8 mouse cellular contexts compared by ENCODE assay signal in genomic region chr10:81564216-81564615, GRCm38 (mm10). TPM values are rescaled to one million over a fixed set of nuclear protein-coding genes. Genes with fewer than 3 reads are reported as not detected.
DNase-seq lines count a peak whose midpoint lies in the region; ATAC-seq and TF ChIP-seq lines count a peak whose summit lies in the region.

No protein-coding gene starts in this region.

- H3K27ac ChIP-seq in ES-Bruce4 (ENCODE audit: insufficient read depth, low read length), result peak overlapping the region; percentile 50
- H3K27ac ChIP-seq in intestine, embryonic 15.5 days, result peak overlapping the region; percentile 75
- peak overlapping the region; percentile 34; the same call in 1 of the 2 replicates for H3K27ac ChIP-seq in liver, postnatal 0 days (ENCODE audit: low read depth)

- H3K36me3 ChIP-seq in ES-Bruce4 (ENCODE audit: control insufficient read depth, insufficient read depth, low read length, poor library complexity, severe bottlenecking), result peaks cover 7% of the 10 kb centered on the region
- peaks cover 22% of the 10 kb centered on the region for H3K36me3 ChIP-seq in intestine, embryonic 15.5 days
- peaks cover 39% of the 10 kb centered on the region for H3K36me3 ChIP-seq in liver, postnatal 0 days (replicated peaks; ENCODE audit: insufficient read depth, low read length)

- no peak for TF ChIP-seq CTCF in ES-Bruce4 (IDR thresholded peaks at IDR 0.05; ENCODE audit: low read depth, low read length)
- TF ChIP-seq CTCF in liver, postnatal 0 days (IDR thresholded peaks at IDR 0.05; ENCODE audit: low read depth), result no peak

- H3K4me3 ChIP-seq in ES-Bruce4 (ENCODE audit: low read depth, low read length), result peak overlapping the region; percentile 40
- peak overlapping the region; percentile 30 for H3K4me3 ChIP-seq in intestine, embryonic 15.5 days (replicated peaks)
- no peak overlapping the region for H3K4me3 ChIP-seq in liver, postnatal 0 days (ENCODE audit: low read depth, low read length)

- DNase-seq in adrenal gland, postnatal 10 days, result peak; percentile 74
- DNase-seq in liver, postnatal 0 days, result no peak
- peak; percentile 49 for DNase-seq in retina, embryonic 14.5 days (ENCODE audit: low spot score)
- DNase-seq in spleen, postnatal 4 days (ENCODE audit: low spot score in 2 of 2), result no peak
- DNase-seq in frontal cortex, postnatal 14 days (ENCODE audit: low spot score in 2 of 2), result no peak

- TF ChIP-seq EP300 in ES-Bruce4 (IDR thresholded peaks at IDR 0.05; ENCODE audit: insufficient read depth, low read depth, low read length), result 0 out of 2 replicates have a peak, but pooled peaks have one; percentile 21
- TF ChIP-seq EP300 in liver, postnatal 0 days (IDR thresholded peaks at IDR 0.05; ENCODE audit: low read depth), result no peak

- peak overlapping the region; percentile 28; the same call in 1 of the 2 replicates for H3K9ac ChIP-seq in ES-Bruce4 (ENCODE audit: low read depth, poor library complexity, severe bottlenecking)
- H3K9ac ChIP-seq in intestine, embryonic 15.5 days, result peak overlapping the region; percentile 45
- H3K9ac ChIP-seq in liver, postnatal 0 days (replicated peaks), result peak overlapping the region; percentile 18; the same call in 1 of the 2 replicates

- peaks cover 6% of the 10 kb centered on the region for H3K4me1 ChIP-seq in ES-Bruce4 (ENCODE audit: control insufficient read depth, insufficient read depth, low read length)
- peaks cover 61% of the 10 kb centered on the region for H3K4me1 ChIP-seq in intestine, embryonic 15.5 days (replicated peaks)
- peaks cover 35% of the 10 kb centered on the region for H3K4me1 ChIP-seq in liver, postnatal 0 days (ENCODE audit: insufficient read depth)

- 5% methylated on average over 10 of the region's 10 CpGs for WGBS in intestine, embryonic 15.5 days
- WGBS in liver, postnatal 0 days (ENCODE audit: insufficient replicate concordance), result 39% methylated on average over 10 of the region's 10 CpGs

- peak overlapping the region; percentile 87 for H3K4me2 ChIP-seq in intestine, embryonic 15.5 days (replicated peaks)
- H3K4me2 ChIP-seq in liver, postnatal 0 days (ENCODE audit: low read depth, low read length), result peak overlapping the region; percentile 46

- ATAC-seq in granulocyte monocyte progenitor cell, adult 5-6 weeks (replicated peaks; ENCODE audit: poor library complexity, severe bottlenecking), result 0 out of 2 replicates have a peak, but pooled peaks have one; percentile 7
- ATAC-seq in intestine, embryonic 15.5 days, result no peak
- ATAC-seq in liver, postnatal 0 days, result no peak

- H3K9me3 ChIP-seq in ES-Bruce4 (replicated peaks; ENCODE audit: control insufficient read depth, insufficient read depth, low read length, poor library complexity, severe bottlenecking), result no peaks in the 10 kb centered on the region
- H3K9me3 ChIP-seq in intestine, embryonic 15.5 days, result no peaks in the 10 kb centered on the region
- no peaks in the 10 kb centered on the region for H3K9me3 ChIP-seq in liver, postnatal 0 days (ENCODE audit: low read length)

- no peaks in the 10 kb centered on the region for H3K27me3 ChIP-seq in ES-Bruce4 (ENCODE audit: control insufficient read depth, insufficient read depth, low read length, poor library complexity, severe bottlenecking)
- no peaks in the 10 kb centered on the region for H3K27me3 ChIP-seq in intestine, embryonic 15.5 days (replicated peaks)
- no peaks in the 10 kb centered on the region for H3K27me3 ChIP-seq in liver, postnatal 0 days (ENCODE audit: insufficient read depth, low read length)

- no peak for TF ChIP-seq POLR2A in ES-Bruce4 (IDR thresholded peaks at IDR 0.05; ENCODE audit: insufficient read depth, low read length)

RNA-seq across cellular contexts. Expression of gene Aes, which starts 4.9 kb away (rescaled TPM):
- polyA plus RNA-seq in ES-Bruce4 (2011; ENCODE audit: insufficient read depth, insufficient read length, low read depth, missing spikeins), result 148 and 152 TPM in 2 replicates
- 100 to 1,000 TPM; 541 to 611 TPM for total RNA-seq in adrenal gland, postnatal 10 days (2021)
- 216 and 220 TPM in 2 replicates for total RNA-seq in granulocyte monocyte progenitor cell, adult 5-6 weeks (2014; fragmentation: Nextera tagmentation)
- total RNA-seq in granulocyte monocyte progenitor cell, adult 5-6 weeks (2017), result 151 and 250 TPM in 2 replicates
- polyA plus RNA-seq in intestine, embryonic 15.5 days (2015; fragmentation: Nextera tagmentation; extraction: Ambion mirVana), result 743 and 808 TPM in 2 replicates
- 256 and 266 TPM in 2 replicates for polyA plus RNA-seq in liver, postnatal 0 days (2015; fragmentation: Nextera tagmentation; extraction: Ambion mirVana)

RNA-seq across cellular contexts. Expression of gene Tle2, which starts 10.1 kb away (rescaled TPM):
- polyA plus RNA-seq in ES-Bruce4 (2011; ENCODE audit: insufficient read depth, insufficient read length, low read depth, missing spikeins), result 3.1 and 3.8 TPM in 2 replicates
- total RNA-seq in adrenal gland, postnatal 10 days (2021), result 10 to 100 TPM; 10.9 to 18.1 TPM
- 4.4 and 5.0 TPM in 2 replicates for total RNA-seq in granulocyte monocyte progenitor cell, adult 5-6 weeks (2014; fragmentation: Nextera tagmentation)
- total RNA-seq in granulocyte monocyte progenitor cell, adult 5-6 weeks (2017), result 0.17 and 2.4 TPM in 2 replicates
- polyA plus RNA-seq in intestine, embryonic 15.5 days (2015; fragmentation: Nextera tagmentation; extraction: Ambion mirVana), result 14.5 and 17.8 TPM in 2 replicates
- 1.2 and 2.2 TPM in 2 replicates for polyA plus RNA-seq in liver, postnatal 0 days (2015; fragmentation: Nextera tagmentation; extraction: Ambion mirVana)

RNA-seq across cellular contexts. Expression of gene Gna11, which starts 19.2 kb away (rescaled TPM):
- 32.0 and 35.3 TPM in 2 replicates for polyA plus RNA-seq in ES-Bruce4 (2011; ENCODE audit: insufficient read depth, insufficient read length, low read depth, missing spikeins)
- 10 to 100 TPM; 63.8 to 72.7 TPM for total RNA-seq in adrenal gland, postnatal 10 days (2021)
- 17.0 and 25.7 TPM in 2 replicates for total RNA-seq in granulocyte monocyte progenitor cell, adult 5-6 weeks (2014; fragmentation: Nextera tagmentation)
- 4.9 and 6.4 TPM in 2 replicates for total RNA-seq in granulocyte monocyte progenitor cell, adult 5-6 weeks (2017)
- 245 and 269 TPM in 2 replicates for polyA plus RNA-seq in intestine, embryonic 15.5 days (2015; fragmentation: Nextera tagmentation; extraction: Ambion mirVana)
- 18.3 and 19.2 TPM in 2 replicates for polyA plus RNA-seq in liver, postnatal 0 days (2015; fragmentation: Nextera tagmentation; extraction: Ambion mirVana)

RNA-seq across cellular contexts. Expression of gene Tle6, which starts 36.7 kb away (rescaled TPM):
- 15.0 and 18.5 TPM in 2 replicates for polyA plus RNA-seq in ES-Bruce4 (2011; ENCODE audit: insufficient read depth, insufficient read length, low read depth, missing spikeins)
- total RNA-seq in adrenal gland, postnatal 10 days (2021), result 10 to 100 TPM in 1 of 2 experiments, 1 to 10 TPM in 1; 8.7 to 10.8 TPM
- 22.2 and 26.0 TPM in 2 replicates for total RNA-seq in granulocyte monocyte progenitor cell, adult 5-6 weeks (2014; fragmentation: Nextera tagmentation)
- 4.9 and 7.9 TPM in 2 replicates for total RNA-seq in granulocyte monocyte progenitor cell, adult 5-6 weeks (2017)
- polyA plus RNA-seq in intestine, embryonic 15.5 days (2015; fragmentation: Nextera tagmentation; extraction: Ambion mirVana), result 19.9 and 26.0 TPM in 2 replicates
- polyA plus RNA-seq in liver, postnatal 0 days (2015; fragmentation: Nextera tagmentation; extraction: Ambion mirVana), result 2.9 and 3.0 TPM in 2 replicates

RNA-seq across cellular contexts. Expression of gene Gna15, which starts 40.2 kb away (rescaled TPM):
- polyA plus RNA-seq in ES-Bruce4 (2011; ENCODE audit: insufficient read depth, insufficient read length, low read depth, missing spikeins), result 11.2 and 11.6 TPM in 2 replicates
- 1 to 10 TPM in 1 of 2 experiments, under 1 TPM in 1; 0.66 to 1.1 TPM for total RNA-seq in adrenal gland, postnatal 10 days (2021)
- 30.0 and 31.7 TPM in 2 replicates for total RNA-seq in granulocyte monocyte progenitor cell, adult 5-6 weeks (2014; fragmentation: Nextera tagmentation)
- 23.8 and 34.6 TPM in 2 replicates for total RNA-seq in granulocyte monocyte progenitor cell, adult 5-6 weeks (2017)
- polyA plus RNA-seq in intestine, embryonic 15.5 days (2015; fragmentation: Nextera tagmentation; extraction: Ambion mirVana), result 0.92 and 0.97 TPM in 2 replicates
- polyA plus RNA-seq in liver, postnatal 0 days (2015; fragmentation: Nextera tagmentation; extraction: Ambion mirVana), result 4.0 and 4.4 TPM in 2 replicates

Comparison
In these comparisons a context has a peak if more than half of its experiments do, and no peak if none do; other contexts are left out.
1. DNase-seq: peak in adrenal gland, postnatal 10 days (single experiment) and retina, embryonic 14.5 days (single experiment); none in liver, postnatal 0 days (single experiment), spleen, postnatal 4 days (0 of 2) and frontal cortex, postnatal 14 days (0 of 2).
2. Peak in every context shown above with its lines, with median percentiles within 50 percentile points of each other: H3K27ac ChIP-seq and H3K9ac ChIP-seq.